ENCODE assay signal across 19 mouse cellular contexts in the genomic region with DNA sequence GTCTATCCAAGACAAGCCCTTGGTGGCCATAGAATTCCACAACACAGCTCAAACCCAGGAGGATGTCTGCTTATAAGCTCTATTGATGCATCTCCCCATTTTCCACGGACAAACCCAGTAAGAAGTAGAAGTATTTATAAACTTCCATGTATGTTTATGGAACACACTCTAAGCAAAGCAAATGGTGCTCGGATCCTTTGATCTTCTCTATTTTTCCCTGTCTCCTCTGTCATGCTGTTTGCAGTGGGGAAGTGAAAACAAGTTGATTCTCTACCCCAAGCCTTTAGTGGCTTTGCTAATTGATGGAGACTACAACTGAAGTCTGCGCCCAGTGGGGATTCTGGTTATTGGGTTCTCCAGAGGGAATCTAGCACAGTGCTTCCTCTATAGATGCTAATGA.
"Had no signal": no experiment of that assay in that cellular context is flagged by ENCODE, and none has a peak within 500 bp of the region (broad histone marks: within the 10 kb centered on the region; RNA-seq: fewer than 3 reads in every experiment).

No protein-coding gene starts in this region.

- H3K36me3 ChIP-seq: limb, embryonic 12.5 days; limb, embryonic 15.5 days; midbrain, embryonic 10.5 days; midbrain, embryonic 15.5 days; neural tube, embryonic 12.5 days; neural tube, embryonic 15.5 days had no signal

- H3K4me1 ChIP-seq: limb, embryonic 15.5 days; megakaryocyte, embryonic 14.5 days; neural tube, embryonic 12.5 days; neural tube, embryonic 15.5 days had no signal

- H3K27me3 ChIP-seq: limb, embryonic 12.5 days; limb, embryonic 15.5 days; megakaryocyte, embryonic 14.5 days; midbrain, embryonic 15.5 days; neural tube, embryonic 12.5 days; neural tube, embryonic 15.5 days had no signal

- H3K9ac ChIP-seq: limb, embryonic 12.5 days; limb, embryonic 15.5 days; liver, embryonic 14.5 days; liver, postnatal 0 days; midbrain, embryonic 15.5 days; neural tube, embryonic 12.5 days; neural tube, embryonic 15.5 days had no signal

- H3K9me3 ChIP-seq: limb, embryonic 12.5 days; limb, embryonic 15.5 days; megakaryocyte, embryonic 14.5 days; midbrain, embryonic 10.5 days; midbrain, embryonic 15.5 days; neural tube, embryonic 12.5 days; neural tube, embryonic 15.5 days had no signal

- H3K4me2 ChIP-seq: limb, embryonic 12.5 days; limb, embryonic 15.5 days; liver, embryonic 11.5 days; midbrain, embryonic 15.5 days; neural tube, embryonic 12.5 days; neural tube, embryonic 15.5 days had no signal

- H3K27ac ChIP-seq: kidney, postnatal 0 days; layer of hippocampus, adult 2 months; limb, embryonic 12.5 days; limb, embryonic 15.5 days; liver, embryonic 14.5 days; midbrain, embryonic 10.5 days; midbrain, embryonic 15.5 days; neural tube, embryonic 12.5 days; neural tube, embryonic 15.5 days had no signal

- ATAC-seq: intestine, postnatal 0 days; liver, postnatal 0 days; midbrain, embryonic 15.5 days had no signal

- DNase-seq: kidney, adult 2 months; kidney, postnatal 25 days; layer of hippocampus, adult 9-11 months; left cerebral cortex, postnatal 4 days; liver, postnatal 0 days; thymus, adult 18-20 months; thymus, postnatal 36 days had no signal

- H3K4me3 ChIP-seq: layer of hippocampus, adult 2 months; limb, embryonic 12.5 days; limb, embryonic 15.5 days; megakaryocyte, embryonic 14.5 days; midbrain, embryonic 10.5 days; midbrain, embryonic 15.5 days; neural tube, embryonic 12.5 days; neural tube, embryonic 15.5 days had no signal
